Mouse (Mus musculus) kidney, embryonic 14.5 days (tissue): ENCODE data around the gene Zfp446. TPM values are rescaled to one million over a fixed set of nuclear protein-coding genes. Genes with fewer than 3 reads are reported as not detected.

Experiments used
- polyA plus RNA-seq: library from polyadenylated mRNA; unstranded; fragments of >200 nt; fragmentation: Nextera tagmentation; extraction: Ambion mirVana; gene quantifications from 2 replicates; pipeline ENCODE4 v1.2.1, GENCODE M21; 2014

Zfp446 gene
- polyA plus RNA-seq, 1 experiment from 2014 or later, result 10.7 TPM

Other genes with a start within 250 kb of the Zfp446 start
- not detected in 2 replicates for gene Vmn2r56, start 242.8 kb upstream of the Zfp446 start, polyA plus RNA-seq
- 6.1 and 9.3 TPM in 2 replicates for gene Zscan18, start 174.2 kb upstream of the Zfp446 start, polyA plus RNA-seq
- gene Zfp329, start 159.0 kb upstream of the Zfp446 start, polyA plus RNA-seq, result 18.5 and 19.8 TPM in 2 replicates
- 20.9 and 33.2 TPM in 2 replicates for gene Zfp110, start 143.1 kb upstream of the Zfp446 start, polyA plus RNA-seq
- gene Zfp128, start 96.7 kb upstream of the Zfp446 start, polyA plus RNA-seq, result 4.0 and 4.5 TPM in 2 replicates
- 17.7 and 22.1 TPM in 2 replicates for gene Zscan22, start 80.0 kb upstream of the Zfp446 start, polyA plus RNA-seq
- gene Rps5, start 55.6 kb upstream of the Zfp446 start, polyA plus RNA-seq, result 1,360 and 1,560 TPM in 2 replicates
- 0.47 and 0.76 TPM in 2 replicates for gene Rnf225, start 50.4 kb upstream of the Zfp446 start, polyA plus RNA-seq
- 6.9 and 9.3 TPM in 2 replicates for gene Zfp324, start 12.0 kb upstream of the Zfp446 start, polyA plus RNA-seq
- not detected in 2 replicates for gene Slc27a5, start 20.3 kb downstream of the Zfp446 start, polyA plus RNA-seq
- 433 and 514 TPM in 2 replicates for gene Trim28, start 21.3 kb downstream of the Zfp446 start, polyA plus RNA-seq
- 19.8 and 29.6 TPM in 2 replicates for gene Zbtb45, start 32.2 kb downstream of the Zfp446 start, polyA plus RNA-seq
- gene Chmp2a, start 57.0 kb downstream of the Zfp446 start, polyA plus RNA-seq, result 148 and 165 TPM in 2 replicates
- gene Ube2m, start 60.4 kb downstream of the Zfp446 start, polyA plus RNA-seq, result 156 and 199 TPM in 2 replicates
- gene Mzf1, start 76.9 kb downstream of the Zfp446 start, polyA plus RNA-seq, result 2.4 and 3.2 TPM in 2 replicates
- not detected in 2 replicates for gene Vmn1r85, start 117.3 kb downstream of the Zfp446 start, polyA plus RNA-seq
- not detected in 2 replicates for gene Vmn1r86, start 142.1 kb downstream of the Zfp446 start, polyA plus RNA-seq
- not detected in 2 replicates for gene Vmn1r87, start 162.3 kb downstream of the Zfp446 start, polyA plus RNA-seq
- not detected in 2 replicates for gene Vmn1r88, start 181.7 kb downstream of the Zfp446 start, polyA plus RNA-seq
- gene Vmn1r89, start 235.2 kb downstream of the Zfp446 start, polyA plus RNA-seq, result not detected in 2 replicates